Mouse (Mus musculus): ENCODE data around the gene Tyrp1. TPM values are rescaled to one million over a fixed set of nuclear protein-coding genes. Genes with fewer than 3 reads are reported as not detected.

Gene Tyrp1
- polyA plus RNA-seq (2011; ENCODE audit: insufficient read length, low read depth, missing spikeins) = not detected in 2 replicates

DNA sequence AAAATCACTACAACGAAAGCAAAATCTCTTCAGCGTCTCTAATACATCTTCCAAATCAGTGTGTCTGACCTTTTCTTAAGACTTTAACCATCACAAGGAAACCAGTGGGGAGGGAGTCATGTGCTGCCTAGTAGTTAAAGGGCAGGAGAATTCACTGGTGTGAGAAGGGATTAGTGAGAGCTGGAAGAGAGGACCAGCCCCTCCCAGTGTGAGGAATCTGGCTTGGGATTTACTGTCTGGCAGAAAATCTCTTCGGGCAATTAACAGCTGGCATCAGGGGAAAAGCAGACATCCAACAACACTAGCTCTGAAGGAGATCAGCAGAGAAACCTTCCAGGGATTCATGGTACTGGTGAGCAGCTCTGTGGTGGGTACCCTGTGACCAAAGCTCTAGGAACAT lies at the start of gene Tyrp1:
Gene Tyrp1 (plus strand): TSS at position 74 of the 400 bp plus-strand sequence.
- Histone ChIP-seq H3K27ac (ENCODE audit: insufficient read depth, low read length) (no peak within 1 kb of the TSS), H3K4me3 (ENCODE audit: insufficient read depth, low read length) (no peak within 1 kb of the TSS), H3K4me1 (ENCODE audit: control insufficient read depth, insufficient read depth, low read length) (no peaks in the 10 kb centered on the region)
- TF ChIP-seq POLR2A (IDR thresholded peaks at IDR 0.05; ENCODE audit: low read depth, low read length) (no peak), CTCF (IDR thresholded peaks at IDR 0.05; ENCODE audit: borderline replicate concordance, insufficient read depth, low read length) (no peak)

DNA sequence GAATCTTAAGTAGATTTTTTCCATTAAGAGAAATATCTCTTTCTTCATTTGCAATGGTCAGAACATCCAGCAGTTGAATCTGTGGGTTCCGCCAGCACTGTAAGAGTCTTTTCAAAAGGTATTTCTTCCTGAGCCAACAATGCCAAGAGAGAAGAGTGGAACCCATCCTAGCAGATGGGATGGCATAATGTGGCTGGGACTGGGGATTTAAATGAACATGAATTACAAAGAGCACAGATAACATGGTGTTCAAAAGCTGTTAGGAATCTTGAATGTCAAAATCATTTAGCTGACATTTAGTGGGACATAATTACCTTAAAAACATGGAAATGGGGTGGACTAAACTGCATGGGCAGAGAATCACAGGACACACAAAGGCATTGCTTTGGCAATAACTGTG lies 45.6 kb upstream of the Tyrp1 start:
- TF ChIP-seq POLR2A (IDR thresholded peaks at IDR 0.05; ENCODE audit: low read depth, low read length) = no peak
- no peak for TF ChIP-seq CTCF (IDR thresholded peaks at IDR 0.05; ENCODE audit: borderline replicate concordance, insufficient read depth, low read length)
- Histone ChIP-seq H3K4me3 (ENCODE audit: insufficient read depth, low read length) (no peak overlapping the region), H3K4me1 (ENCODE audit: control insufficient read depth, insufficient read depth, low read length) (no peaks in the 10 kb centered on the region), H3K27ac (ENCODE audit: insufficient read depth, low read length) (no peak overlapping the region)

DNA sequence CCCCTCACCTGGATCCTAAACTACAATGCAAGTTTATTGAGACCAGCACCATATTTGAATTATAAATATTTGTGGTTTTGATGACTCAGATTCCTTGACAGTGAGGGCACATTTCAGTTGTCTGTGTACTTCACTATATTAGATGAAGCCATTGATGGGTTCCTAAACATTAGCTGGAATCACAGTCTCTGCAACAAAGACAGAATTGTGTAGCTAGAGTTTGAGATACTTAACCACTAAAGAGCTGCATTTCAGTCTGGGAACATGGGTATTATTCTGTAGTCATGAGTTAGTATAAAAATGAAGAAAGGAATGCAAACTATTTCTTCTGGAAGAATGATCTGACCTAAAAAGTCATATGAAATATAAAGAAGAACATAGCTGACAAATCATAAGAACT lies 14.4 kb upstream of the Tyrp1 start:
- Histone ChIP-seq H3K4me1 (ENCODE audit: control insufficient read depth, insufficient read depth, low read length) (no peaks in the 10 kb centered on the region), H3K4me3 (ENCODE audit: insufficient read depth, low read length) (no peak overlapping the region), H3K27ac (ENCODE audit: insufficient read depth, low read length) (no peak overlapping the region)
- TF ChIP-seq CTCF (IDR thresholded peaks at IDR 0.05; ENCODE audit: borderline replicate concordance, insufficient read depth, low read length) (no peak), POLR2A (IDR thresholded peaks at IDR 0.05; ENCODE audit: low read depth, low read length) (no peak)

DNA sequence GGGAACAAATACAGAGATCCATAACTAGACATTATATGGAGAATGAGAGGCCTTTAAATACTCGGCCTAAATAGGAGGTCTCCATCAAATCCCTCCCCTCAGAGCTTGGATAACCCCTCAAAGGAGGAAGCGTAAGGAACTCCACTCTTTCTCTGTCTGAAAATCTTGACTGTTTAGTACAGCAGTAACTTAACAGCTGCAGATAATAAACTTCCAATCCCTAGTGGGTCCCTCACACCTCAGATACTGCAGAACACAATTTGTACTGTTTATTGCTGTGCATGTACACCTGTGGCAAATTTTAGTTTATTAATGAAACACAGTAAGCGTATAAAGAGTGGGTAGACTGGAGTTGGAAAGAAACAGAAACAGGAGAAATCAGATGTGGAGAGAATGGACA lies 12.0 kb upstream of the Tyrp1 start:
- Histone ChIP-seq H3K4me1 (ENCODE audit: control insufficient read depth, insufficient read depth, low read length) (no peaks in the 10 kb centered on the region), H3K4me3 (ENCODE audit: insufficient read depth, low read length) (no peak overlapping the region), H3K27ac (ENCODE audit: insufficient read depth, low read length) (no peak overlapping the region)
- no peak for TF ChIP-seq CTCF (IDR thresholded peaks at IDR 0.05; ENCODE audit: borderline replicate concordance, insufficient read depth, low read length)
- no peak for TF ChIP-seq POLR2A (IDR thresholded peaks at IDR 0.05; ENCODE audit: low read depth, low read length)

DNA sequence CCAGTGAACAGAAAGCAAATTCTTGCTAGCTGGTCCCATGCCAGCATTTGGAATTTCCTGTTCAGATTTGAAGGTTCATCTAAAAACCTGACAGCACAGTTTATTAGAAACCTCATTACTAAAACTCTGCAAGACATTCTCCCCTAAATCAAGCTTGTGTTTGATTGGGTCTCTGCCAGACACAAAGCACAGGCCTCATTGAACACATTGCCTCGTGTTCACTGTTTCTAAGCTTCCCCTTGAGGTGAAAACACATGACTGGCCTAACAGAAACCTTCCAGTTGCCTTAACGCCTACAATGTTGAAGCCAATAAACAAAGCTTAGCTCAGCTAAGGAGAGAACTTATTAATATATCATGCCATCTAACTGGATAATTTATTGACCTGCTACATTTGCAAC lies 5.7 kb upstream of the Tyrp1 start:
- H3K4me3 ChIP-seq (ENCODE audit: insufficient read depth, low read length) = no peak overlapping the region
- TF ChIP-seq CTCF (IDR thresholded peaks at IDR 0.05; ENCODE audit: borderline replicate concordance, insufficient read depth, low read length) (no peak), POLR2A (IDR thresholded peaks at IDR 0.05; ENCODE audit: low read depth, low read length) (no peak)
- no peaks in the 10 kb centered on the region for H3K4me1 ChIP-seq (ENCODE audit: control insufficient read depth, insufficient read depth, low read length)
- H3K27ac ChIP-seq (ENCODE audit: insufficient read depth, low read length) = no peak overlapping the region

DNA sequence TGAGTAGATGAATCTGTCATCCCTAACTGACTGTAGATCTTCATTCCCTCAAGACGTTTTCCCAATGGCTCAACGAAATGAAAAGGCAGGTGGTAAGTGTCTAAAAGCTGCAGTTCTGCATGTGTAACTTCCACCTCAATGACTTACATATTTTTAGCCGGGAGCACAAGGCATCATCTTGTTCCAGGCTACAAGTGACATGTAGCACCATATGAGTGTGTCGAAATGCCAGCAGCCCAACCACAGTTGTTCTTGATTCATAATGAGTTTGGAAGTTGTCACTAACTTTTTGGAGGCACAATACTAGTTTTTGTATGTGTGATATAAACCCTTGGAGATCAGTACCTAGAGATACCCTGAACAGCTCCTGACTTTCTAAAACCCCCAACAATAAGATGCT lies 5.4 kb downstream of the Tyrp1 start:
- H3K27ac ChIP-seq (ENCODE audit: insufficient read depth, low read length) = no peak overlapping the region
- no peak for TF ChIP-seq POLR2A (IDR thresholded peaks at IDR 0.05; ENCODE audit: low read depth, low read length)
- no peak for TF ChIP-seq CTCF (IDR thresholded peaks at IDR 0.05; ENCODE audit: borderline replicate concordance, insufficient read depth, low read length)
- H3K4me3 ChIP-seq (ENCODE audit: insufficient read depth, low read length) = no peak overlapping the region
- H3K4me1 ChIP-seq (ENCODE audit: control insufficient read depth, insufficient read depth, low read length) = no peaks in the 10 kb centered on the region

DNA sequence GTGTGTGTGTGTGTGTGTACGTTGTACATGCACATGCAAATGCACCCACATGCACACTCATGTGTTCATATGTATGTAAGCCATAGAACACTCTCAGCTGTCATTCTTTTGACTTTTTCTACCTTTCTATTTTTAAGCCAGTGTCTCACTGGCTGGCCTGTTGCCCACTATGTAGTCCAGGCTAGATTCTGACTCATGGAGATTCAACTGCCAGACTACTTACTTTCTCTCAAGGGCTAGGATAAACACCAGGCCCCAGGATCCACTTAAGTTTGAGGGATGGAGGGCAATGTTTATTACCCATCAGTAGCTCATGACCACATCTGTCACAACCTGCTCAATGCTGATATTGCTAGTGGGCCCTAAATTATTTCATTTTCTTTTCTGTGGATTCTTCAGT lies 8.1 kb downstream of the Tyrp1 start:
- Histone ChIP-seq H3K4me1 (ENCODE audit: control insufficient read depth, insufficient read depth, low read length) (no peaks in the 10 kb centered on the region), H3K4me3 (ENCODE audit: insufficient read depth, low read length) (no peak overlapping the region), H3K27ac (ENCODE audit: insufficient read depth, low read length) (no peak overlapping the region)
- no peak for TF ChIP-seq POLR2A (IDR thresholded peaks at IDR 0.05; ENCODE audit: low read depth, low read length)
- TF ChIP-seq CTCF (IDR thresholded peaks at IDR 0.05; ENCODE audit: borderline replicate concordance, insufficient read depth, low read length) = no peak

DNA sequence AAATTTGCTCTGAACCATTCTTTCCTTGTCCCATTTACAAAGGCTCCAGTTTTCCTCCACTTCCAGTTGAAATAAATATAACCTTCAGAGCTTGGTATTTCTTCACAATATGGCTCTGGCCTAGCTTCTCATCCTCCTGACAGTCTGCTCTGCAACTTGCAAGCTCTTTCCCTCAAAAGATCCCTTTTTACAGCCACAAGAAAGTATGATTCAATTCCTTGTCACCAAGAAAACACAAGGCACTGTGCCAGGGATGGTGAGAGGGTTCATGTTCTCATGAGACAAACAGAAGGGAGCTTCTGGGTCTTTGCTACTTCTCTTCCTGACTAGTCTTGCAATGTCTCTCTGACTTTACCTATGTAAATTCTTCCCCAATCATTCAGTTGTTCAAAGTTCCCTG lies 9.8 kb downstream of the Tyrp1 start:
- H3K4me1 ChIP-seq (ENCODE audit: control insufficient read depth, insufficient read depth, low read length) = no peaks in the 10 kb centered on the region
- H3K4me3 ChIP-seq (ENCODE audit: insufficient read depth, low read length) = no peak overlapping the region
- TF ChIP-seq POLR2A (IDR thresholded peaks at IDR 0.05; ENCODE audit: low read depth, low read length) (no peak), CTCF (IDR thresholded peaks at IDR 0.05; ENCODE audit: borderline replicate concordance, insufficient read depth, low read length) (no peak)
- no peak overlapping the region for H3K27ac ChIP-seq (ENCODE audit: insufficient read depth, low read length)

DNA sequence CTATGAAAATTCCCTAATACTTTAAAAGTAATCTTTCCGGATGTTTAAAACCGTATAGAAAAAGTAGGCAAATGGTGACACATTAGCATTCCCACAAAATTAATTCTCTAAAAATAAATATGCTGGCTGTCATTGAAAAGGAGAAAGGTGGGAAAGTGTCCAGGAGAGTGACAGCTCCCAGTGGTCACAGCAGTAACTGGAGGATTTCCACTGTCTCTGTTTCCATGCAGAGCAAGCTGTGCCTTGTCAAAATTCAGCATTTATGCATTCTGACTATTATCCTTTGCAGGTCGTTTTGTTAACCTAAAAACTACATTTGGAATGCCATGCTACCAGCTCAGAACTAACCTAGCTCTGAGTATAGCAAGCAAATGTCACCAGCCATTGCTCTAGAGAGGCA lies 12.1 kb downstream of the Tyrp1 start:
- TF ChIP-seq POLR2A (IDR thresholded peaks at IDR 0.05; ENCODE audit: low read depth, low read length) (no peak), CTCF (IDR thresholded peaks at IDR 0.05; ENCODE audit: borderline replicate concordance, insufficient read depth, low read length) (no peak)
- Histone ChIP-seq H3K4me1 (ENCODE audit: control insufficient read depth, insufficient read depth, low read length) (no peaks in the 10 kb centered on the region), H3K4me3 (ENCODE audit: insufficient read depth, low read length) (no peak overlapping the region), H3K27ac (ENCODE audit: insufficient read depth, low read length) (no peak overlapping the region)

DNA sequence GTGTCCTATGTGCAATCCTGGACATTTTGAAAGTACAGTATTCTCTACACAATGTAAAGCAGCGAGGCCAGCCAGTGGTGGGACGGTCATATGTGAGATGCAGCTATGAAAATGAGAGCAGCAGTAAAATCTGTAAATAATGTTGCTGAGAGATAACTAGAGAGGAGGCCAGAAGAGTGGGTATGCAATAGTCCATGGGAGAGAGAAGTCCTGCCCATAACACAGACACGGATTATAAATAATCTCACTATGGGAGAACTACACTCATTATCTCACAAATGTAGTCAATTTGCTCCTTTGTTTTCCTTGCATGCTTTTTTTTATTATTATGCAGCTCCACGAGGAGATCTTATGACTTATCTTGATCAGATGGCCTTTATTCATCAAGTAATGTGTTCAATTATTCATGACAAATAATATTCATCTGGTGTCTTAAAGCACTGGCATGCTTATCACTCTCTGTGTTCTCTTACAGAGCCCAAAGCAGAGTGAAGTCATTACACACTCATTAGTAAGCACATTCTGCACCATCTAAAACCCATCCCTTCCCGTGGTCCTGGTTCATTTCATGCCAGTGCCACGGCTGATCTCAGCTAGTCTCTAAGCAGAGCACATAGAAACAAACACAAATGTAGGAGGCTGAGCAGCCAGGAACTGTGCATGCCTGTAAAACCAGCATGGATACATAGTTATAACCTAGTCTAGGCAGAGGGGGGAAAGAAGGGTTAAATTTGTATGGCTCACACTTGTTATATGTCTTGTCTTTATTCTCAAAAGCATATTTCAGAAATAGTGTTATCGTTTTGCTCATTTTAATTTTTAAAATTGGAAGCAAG lies 18.9 kb downstream of the Tyrp1 start:
- H3K4me1 ChIP-seq (ENCODE audit: control insufficient read depth, insufficient read depth, low read length) = no peaks in the 10 kb centered on the region
- H3K27ac ChIP-seq (ENCODE audit: insufficient read depth, low read length) = no peak overlapping the region
- no peak for TF ChIP-seq CTCF (IDR thresholded peaks at IDR 0.05; ENCODE audit: borderline replicate concordance, insufficient read depth, low read length)
- no peak for TF ChIP-seq POLR2A (IDR thresholded peaks at IDR 0.05; ENCODE audit: low read depth, low read length)
- H3K4me3 ChIP-seq (ENCODE audit: insufficient read depth, low read length) = no peak overlapping the region
